Mouse (Mus musculus) spleen, adult 2 months (tissue): Measurements from ENCODE around the gene Dtnb.

Experiments
- CTCF ChIP-seq: fragments of 200-500 bp; IDR thresholded peaks from 2 replicates; pipeline ENCODE4 v1.5.1; 2011; ENCODE audit warnings: mild to moderate bottlenecking, inconsistent platforms; ENCODE audit not compliant: insufficient read depth, insufficient read length, insufficient replicate concordance; ENCODE audit errors: extremely low read depth
- POLR2A ChIP-seq: fragments of 200-500 bp; IDR thresholded peaks from 2 replicates; pipeline ENCODE4 v1.6.1; 2011; ENCODE audit warnings: low read depth, low read length, inconsistent platforms

DNA sequence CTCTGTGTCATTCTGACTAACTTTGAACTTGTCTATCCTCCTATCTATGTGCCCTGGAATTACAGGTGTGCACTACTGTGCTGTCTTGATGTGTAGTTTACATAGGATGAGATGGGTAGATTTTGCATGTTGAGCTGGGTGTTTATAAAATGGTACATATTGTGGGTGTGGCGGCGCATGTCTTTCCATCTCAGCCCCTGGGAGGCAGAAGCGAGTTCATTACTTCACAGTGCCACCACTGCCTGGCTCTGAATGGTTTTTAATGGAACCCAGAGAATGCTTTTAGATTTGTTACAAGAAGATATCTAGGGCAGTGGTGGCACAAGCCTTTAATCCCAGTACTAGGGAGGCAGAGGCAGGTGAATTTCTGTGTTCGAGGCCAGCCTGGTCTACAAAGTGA lies 2.5 kb downstream of the Dtnb start:
- TF ChIP-seq CTCF: no peak
- TF ChIP-seq POLR2A: no peak
